Mouse (Mus musculus) CH12F3 (cell line): ENCODE data around the gene Caprin1.

ENCODE experiments used
- in situ Hi-C: fragments of 300-500 bp; cut with MboI; formaldehyde crosslinking; loops from 2 replicates; pipeline ENCODE4 v1.14.3; 2020; ENCODE audit warnings: low sequenced_read_pairs

The Caprin1 gene

GRCm38 (mm10) chr2:103797491-103798009 is at the start of gene Caprin1:
Gene Caprin1, minus strand, starts transcription at chr2:103797649.
- in situ Hi-C loops: no loop called here

- in situ Hi-C loops: no loop called here
Measured at GRCm38 (mm10) chr2:103846875-103847274, 49.4 kb upstream of the Caprin1 start.

DNA sequence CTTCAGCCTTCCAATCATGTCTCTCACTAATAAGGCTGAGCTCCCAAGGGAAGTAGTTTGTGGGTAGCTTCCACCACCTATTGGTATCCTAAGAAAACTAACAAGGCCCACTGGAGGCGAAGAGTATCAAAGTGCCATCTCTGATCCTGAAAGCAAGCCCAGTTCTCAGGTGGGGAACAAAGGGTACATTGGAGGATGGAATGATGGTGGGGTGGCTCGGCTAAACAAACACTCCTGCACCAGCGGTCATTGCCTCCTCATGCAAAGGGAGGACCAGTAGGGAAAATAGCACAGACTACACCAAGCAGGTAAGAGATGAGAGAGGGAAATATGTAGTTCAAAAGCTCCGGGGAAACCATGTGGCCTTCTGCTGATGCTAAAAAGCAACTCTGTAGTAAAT is 48.8 kb upstream of the Caprin1 start:
- in situ Hi-C loops: no loop called here

- in situ Hi-C loops: no loop called here
Measured at GRCm38 (mm10) chr2:103844016-103844415, 46.6 kb upstream of the Caprin1 start.

- in situ Hi-C loops: no loop called here
Measured at GRCm38 (mm10) chr2:103843321-103843720, 45.9 kb upstream of the Caprin1 start.

DNA sequence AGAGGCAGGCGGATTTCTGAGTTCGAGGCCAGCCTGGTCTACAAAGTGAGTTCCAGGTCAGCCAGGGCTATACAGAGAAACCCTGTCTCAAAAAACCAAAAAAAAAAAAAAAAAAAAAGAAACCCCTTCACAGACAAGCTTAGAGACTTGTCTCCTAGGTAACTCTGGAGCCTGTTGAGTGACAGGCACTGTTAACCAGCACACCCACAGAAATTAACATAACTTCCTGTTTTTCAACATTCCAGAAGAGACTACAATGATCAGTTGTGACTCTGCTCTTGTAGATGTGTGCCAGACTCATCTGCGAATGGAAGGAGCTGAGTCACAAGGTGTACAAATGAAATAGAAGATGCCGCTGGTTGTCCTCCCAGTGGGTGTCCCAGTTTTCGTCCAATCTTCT is 44.9 kb upstream of the Caprin1 start:
- in situ Hi-C loops: no loop called here

GRCm38 (mm10) chr2:103838483-103838882 is 41.0 kb upstream of the Caprin1 start:
- in situ Hi-C loops: no loop called here

DNA sequence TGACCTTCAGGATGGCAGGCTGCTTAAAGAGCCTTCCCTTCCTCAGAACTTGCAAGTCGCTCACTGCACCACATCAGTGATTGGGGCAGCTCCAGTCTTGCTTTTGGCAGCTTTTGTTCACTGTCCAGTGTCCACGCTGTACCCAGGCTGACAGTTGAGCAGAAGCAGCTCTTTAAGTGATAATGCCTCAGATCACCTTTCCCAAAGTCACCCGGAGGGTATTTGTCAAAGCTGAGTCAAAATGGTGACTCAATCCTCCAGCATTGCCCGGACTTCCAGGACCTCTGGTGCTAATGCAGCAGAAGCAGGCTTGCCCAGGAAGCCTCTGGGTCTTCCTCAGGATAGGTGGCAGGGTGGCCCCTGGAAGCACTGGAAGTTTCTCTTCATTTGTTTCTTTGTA is 39.7 kb upstream of the Caprin1 start:
- in situ Hi-C loops: no loop called here

- in situ Hi-C loops: no loop called here
Measured at GRCm38 (mm10) chr2:103835614-103836395, 38.4 kb upstream of the Caprin1 start.

DNA sequence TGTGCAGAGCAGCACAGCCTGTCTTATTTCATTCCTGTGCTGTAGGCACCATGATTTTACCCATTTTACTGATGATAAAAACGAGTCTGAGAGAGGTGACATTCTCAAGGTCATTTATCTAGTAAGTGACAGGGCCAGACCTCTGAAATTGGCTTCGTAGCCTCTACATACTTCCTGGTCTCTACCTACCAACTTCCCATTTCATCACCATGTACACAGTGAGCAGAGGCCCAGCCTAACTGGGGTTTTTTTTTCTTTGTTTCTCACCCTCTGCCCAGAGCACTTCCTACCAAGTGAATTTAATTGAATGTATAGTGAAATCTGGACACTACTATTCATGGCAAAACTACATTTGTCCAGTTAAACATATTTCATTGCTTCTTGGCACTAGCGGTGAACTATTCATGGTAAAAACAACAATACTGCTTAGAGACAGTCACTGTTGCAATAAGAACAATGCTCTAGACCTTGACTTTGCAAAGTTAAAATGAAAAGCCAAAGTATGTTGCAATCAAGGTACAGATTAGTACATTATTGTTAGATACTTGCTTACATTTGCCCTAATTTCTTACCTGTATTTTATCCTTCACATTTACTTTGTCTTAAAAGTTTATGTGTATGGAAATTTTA is 36.5 kb upstream of the Caprin1 start:
- in situ Hi-C loops: no loop called here

- in situ Hi-C loops: no loop called here
Measured at GRCm38 (mm10) chr2:103832899-103833298, 35.5 kb upstream of the Caprin1 start.

- in situ Hi-C loops: no loop called here
Measured at GRCm38 (mm10) chr2:103828900-103829299, 31.5 kb upstream of the Caprin1 start.

- in situ Hi-C loops: no loop called here
Measured at GRCm38 (mm10) chr2:103824916-103825315, 27.5 kb upstream of the Caprin1 start.

- in situ Hi-C loops: no loop called here
Measured at GRCm38 (mm10) chr2:103822560-103822959, 25.1 kb upstream of the Caprin1 start.

- in situ Hi-C loops: no loop called here
Measured at GRCm38 (mm10) chr2:103817145-103817895, 19.9 kb upstream of the Caprin1 start.

DNA sequence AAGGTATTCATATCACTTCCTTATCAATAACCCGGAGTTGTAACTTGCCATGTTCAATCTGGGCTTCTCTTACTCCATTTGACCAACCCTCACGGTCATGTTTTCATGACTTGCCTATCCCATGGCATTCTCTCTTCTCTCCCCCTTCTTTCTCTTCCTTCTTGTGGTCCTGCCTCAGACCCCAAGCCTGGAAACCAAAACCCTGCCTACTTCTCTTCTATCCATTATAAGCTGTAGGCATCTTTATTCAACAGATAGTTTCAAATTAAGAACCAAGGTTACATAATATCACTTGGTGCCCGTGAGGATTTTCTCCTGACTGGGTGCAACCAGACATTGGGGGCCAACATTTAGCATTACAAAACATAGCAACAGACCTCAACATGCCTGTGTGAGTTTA is 18.5 kb upstream of the Caprin1 start:
- in situ Hi-C loops: no loop called here

- in situ Hi-C loops: no loop called here
Measured at GRCm38 (mm10) chr2:103811465-103812191, 14.2 kb upstream of the Caprin1 start.

- in situ Hi-C loops: no loop called here
Measured at GRCm38 (mm10) chr2:103810412-103810811, 13.0 kb upstream of the Caprin1 start.

- in situ Hi-C loops: no loop called here
Measured at GRCm38 (mm10) chr2:103808466-103808865, 11.0 kb upstream of the Caprin1 start.

- in situ Hi-C loops: no loop called here
Measured at GRCm38 (mm10) chr2:103803770-103804530, 6.5 kb upstream of the Caprin1 start.
